Mouse (Mus musculus): ENCODE data around the gene Ms4a7.
"Not testable (repeated sequence)": the region's sequence is repeated elsewhere in the genome, so short reads cannot be mapped to it uniquely, and the experiment has no call there.

The Ms4a7 gene

GRCm38 (mm10) chr19:11335932-11336331, at the start of gene Ms4a7:
Ms4a7 (minus strand) TSS chr19:11336146.
- DNase-seq (ENCODE audit: low spot score), result no peak

- DNase-seq (ENCODE audit: low spot score), result no peak
Measured at GRCm38 (mm10) chr19:11376399-11376798, 40.5 kb upstream of the Ms4a7 start.

- DNase-seq (ENCODE audit: low spot score), result no peak
Measured at GRCm38 (mm10) chr19:11375273-11375672, 39.3 kb upstream of the Ms4a7 start, which contains the start of gene Ms4a4a. Ms4a4a (plus strand) TSS chr19:11375523.

- DNase-seq (ENCODE audit: low spot score), result no peak
Measured at GRCm38 (mm10) chr19:11371181-11371580, 35.2 kb upstream of the Ms4a7 start.

- DNase-seq (ENCODE audit: low spot score), result no peak
Measured at GRCm38 (mm10) chr19:11368310-11368709, 32.4 kb upstream of the Ms4a7 start.

- DNase-seq (ENCODE audit: low spot score), result no peak
Measured at GRCm38 (mm10) chr19:11362002-11362401, 26.1 kb upstream of the Ms4a7 start.

- DNase-seq (ENCODE audit: low spot score), result no peak
Measured at GRCm38 (mm10) chr19:11360106-11360505, 24.2 kb upstream of the Ms4a7 start.

GRCm38 (mm10) chr19:11355730-11356129, 19.8 kb upstream of the Ms4a7 start:
- no peak for DNase-seq (ENCODE audit: low spot score)

GRCm38 (mm10) chr19:11351878-11352277, 15.9 kb upstream of the Ms4a7 start:
- no peak for DNase-seq (ENCODE audit: low spot score)

GRCm38 (mm10) chr19:11349698-11350481, 13.9 kb upstream of the Ms4a7 start:
- DNase-seq (ENCODE audit: low spot score), result peak; percentile 6

- no peak for DNase-seq (ENCODE audit: low spot score)
Measured at GRCm38 (mm10) chr19:11343992-11344391, 8.0 kb upstream of the Ms4a7 start.

GRCm38 (mm10) chr19:11343147-11343546, 7.2 kb upstream of the Ms4a7 start:
- DNase-seq (ENCODE audit: low spot score), result no peak

GRCm38 (mm10) chr19:11321123-11321522, 14.8 kb downstream of the Ms4a7 start:
- DNase-seq (ENCODE audit: low spot score), result no peak

GRCm38 (mm10) chr19:11316786-11317185, 19.2 kb downstream of the Ms4a7 start:
- no peak for DNase-seq (ENCODE audit: low spot score)

- DNase-seq (ENCODE audit: low spot score), result no peak
Measured at GRCm38 (mm10) chr19:11314354-11314753, 21.6 kb downstream of the Ms4a7 start, which contains the start of gene Ms4a14. Ms4a14 (minus strand) TSS chr19:11314454.

- no peak for DNase-seq (ENCODE audit: low spot score)
Measured at GRCm38 (mm10) chr19:11308888-11309287, 27.1 kb downstream of the Ms4a7 start.

- not testable (repeated sequence) for DNase-seq (ENCODE audit: low spot score)
Measured at GRCm38 (mm10) chr19:11299529-11299928, 36.4 kb downstream of the Ms4a7 start.

GRCm38 (mm10) chr19:11298939-11299338, 37.0 kb downstream of the Ms4a7 start:
- no peak for DNase-seq (ENCODE audit: low spot score)

- DNase-seq (ENCODE audit: low spot score), result not testable (repeated sequence)
Measured at GRCm38 (mm10) chr19:11293616-11294015, 42.3 kb downstream of the Ms4a7 start.

GRCm38 (mm10) chr19:11292990-11293389, 43.0 kb downstream of the Ms4a7 start:
- no peak for DNase-seq (ENCODE audit: low spot score)

GRCm38 (mm10) chr19:11283773-11284172, 52.2 kb downstream of the Ms4a7 start, which contains the start of gene Ms4a5:
Ms4a5 (minus strand) TSS chr19:11283873.
- DNase-seq (ENCODE audit: low spot score), result no peak

GRCm38 (mm10) chr19:11280223-11280622, 55.7 kb downstream of the Ms4a7 start:
- no peak for DNase-seq (ENCODE audit: low spot score)

- no peak for DNase-seq (ENCODE audit: low spot score)
Measured at GRCm38 (mm10) chr19:11276431-11276830, 59.5 kb downstream of the Ms4a7 start.

Measured in testis, postnatal 14 days (tissue).